Mouse (Mus musculus) heart, postnatal 0 days (tissue): ENCODE measurements around the gene Sap25. TPM values are rescaled to one million over a fixed set of nuclear protein-coding genes. Genes with fewer than 3 reads are reported as not detected.

Experiments used
- ATAC-seq: fragments of 200-750 bp; cut with Nextera tagmentation; 2 replicates; pipeline ENCODE4 v1.8.0; 2017; ENCODE audit warnings: low read depth, moderate number of reproducible peaks, moderate library complexity; ENCODE audit not compliant: insufficient read depth
- DNase-seq: peaks from one replicate; pipeline ENCODE4 v3.0.0-alpha.2; 2016; ENCODE audit warnings: low spot score
- H3K27ac ChIP-seq: fragments of 300-500 bp; sonication (generic); 2 replicates; pipeline ENCODE4 v1.5.1; 2014; ENCODE audit warnings: low read depth, mild to moderate bottlenecking
- H3K27me3 ChIP-seq: fragments of 300-500 bp; sonication (generic); 2 replicates; pipeline ENCODE4 v1.6.1; 2014; ENCODE audit warnings: low read length, mixed read lengths; ENCODE audit not compliant: control insufficient read depth, insufficient read depth
- H3K36me3 ChIP-seq: fragments of 300-500 bp; sonication (generic); replicated peaks from 2 replicates; pipeline ENCODE4 v1.6.1; 2014; ENCODE audit warnings: low read length, mixed read lengths; ENCODE audit not compliant: control insufficient read depth, insufficient read depth
- H3K4me1 ChIP-seq: fragments of 300-500 bp; sonication (generic); 2 replicates; pipeline ENCODE4 v1.6.1; 2014; ENCODE audit warnings: antibody characterized with exemption; ENCODE audit not compliant: control insufficient read depth, insufficient read depth
- H3K4me2 ChIP-seq: fragments of 300-500 bp; sonication (generic); 2 replicates; pipeline ENCODE4 v1.6.1; 2014; ENCODE audit warnings: low read depth, mild to moderate bottlenecking, low read length, moderate library complexity
- H3K4me3 ChIP-seq: fragments of 300-500 bp; sonication (generic); 2 replicates; pipeline ENCODE4 v1.5.1; 2014; ENCODE audit warnings: low read depth, low read length
- H3K9ac ChIP-seq: fragments of 300-500 bp; sonication (generic); replicated peaks from 2 replicates; pipeline ENCODE4 v1.6.1; 2014; ENCODE audit warnings: low read depth, low read length, mixed read lengths
- H3K9me3 ChIP-seq: fragments of 300-500 bp; sonication (generic); replicated peaks from 2 replicates; pipeline ENCODE4 v1.6.1; 2016; ENCODE audit warnings: low read length; ENCODE audit not compliant: control insufficient read depth
- CTCF ChIP-seq: IDR thresholded peaks from 2 replicates; pipeline ENCODE4 v1.5.1; 2016; ENCODE audit warnings: antibody characterized with exemption, control low read depth, low read depth
- EP300 ChIP-seq: IDR thresholded peaks from 2 replicates; pipeline ENCODE4 v1.6.1; 2016; ENCODE audit warnings: antibody characterized with exemption, low read depth
- WGBS: fragments of 180-500 bp; shearing (Covaris S2); extraction: QIAGEN DNeasy Blood & Tissue Kit; methylation state at CpG from one replicate; pipeline ENCODE4 v1.1.7; 2014; 5-methylcytosine and 5-hydroxymethylcytosine counted together
- polyA plus RNA-seq: library from polyadenylated mRNA; unstranded; fragments of >200 nt; fragmentation: Nextera tagmentation; extraction: Ambion mirVana; gene quantifications from 2 replicates; pipeline ENCODE4 v1.2.1, GENCODE M21; 2015
- total RNA-seq: library from RNA; depleted of rRNA; stranded (reverse); fragments of >200 nt; gene quantifications from 2 replicates; pipeline ENCODE4 v1.2.3, GENCODE M21; 2014; ENCODE audit warnings: low replicate concordance

Gene Sap25
- total and polyA plus RNA-seq, 2 experiments from 2014 or later: 1.5 to 10.4 TPM

DNA sequence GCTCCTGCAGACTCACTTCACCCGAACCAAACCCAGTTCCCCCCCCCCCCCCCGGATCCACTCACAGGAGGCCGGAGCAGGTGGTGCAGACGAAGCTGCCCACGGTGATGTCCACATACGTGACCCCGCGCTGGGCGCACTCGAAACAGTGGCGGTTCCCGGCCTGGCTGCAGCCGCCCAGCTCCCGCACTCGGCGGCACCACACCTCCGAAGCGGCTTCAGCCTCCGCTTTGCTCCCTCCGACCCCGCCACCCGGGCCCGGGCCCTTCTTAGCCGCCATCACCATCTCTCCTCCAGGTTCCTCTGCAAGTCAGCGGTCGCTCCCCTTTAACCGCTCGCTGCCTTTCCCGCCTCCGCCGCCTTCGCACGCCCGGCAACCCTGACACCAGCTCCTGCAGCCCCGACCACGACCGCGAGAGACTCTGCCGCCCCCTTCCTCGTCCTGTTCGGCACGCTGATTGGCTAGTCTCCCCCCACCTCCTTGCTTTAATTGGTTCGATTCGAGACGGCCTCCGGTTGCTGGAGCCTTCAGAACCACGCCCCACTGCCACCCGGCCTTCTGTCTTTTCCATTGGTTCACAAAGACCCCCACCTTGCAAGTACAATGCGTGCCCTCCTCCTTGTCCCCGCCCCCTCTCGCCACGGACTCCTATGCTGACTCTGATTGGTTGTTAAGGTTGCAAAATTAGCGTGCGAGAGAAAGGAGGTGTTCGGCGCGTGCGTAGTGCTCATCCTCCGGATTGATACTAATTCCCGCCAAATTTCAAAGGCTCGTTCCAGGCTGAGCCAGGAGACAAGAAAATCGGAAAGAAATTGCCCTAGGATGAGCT is 43.4 kb downstream of the Sap25 start, which contains the start of gene Agfg2:
Gene Agfg2, minus strand, starts transcription at position 433 of the 830 bp plus-strand sequence.
- Histone ChIP-seq H3K4me1 (peaks cover 11% of the 10 kb centered on the region), H3K27ac (peak within 1 kb of the TSS; percentile 50), H3K4me2 (peak within 1 kb of the TSS; percentile 85), H3K9ac (peak within 1 kb of the TSS; percentile 50), H3K36me3 (no peaks in the 10 kb centered on the region; the same call in 1 of the 2 replicates), H3K9me3 (no peaks in the 10 kb centered on the region), H3K4me3 (peak within 1 kb of the TSS; percentile 65), H3K27me3 (no peaks in the 10 kb centered on the region)
- peak; percentile 100 for DNase-seq
- under 1% methylated on average over 55 of the region's 62 CpGs for WGBS
- TF ChIP-seq EP300 (0 out of 2 replicates have a peak, but pooled peaks have one; percentile 15), CTCF (peak; percentile 27)
- ATAC-seq: peak; percentile 99

- no peak overlapping the region for H3K9ac ChIP-seq
- peaks cover 16% of the 10 kb centered on the region for H3K4me1 ChIP-seq
- no peaks in the 10 kb centered on the region; the same call in 1 of the 2 replicates for H3K36me3 ChIP-seq
- no peak overlapping the region for H3K27ac ChIP-seq
- no peak overlapping the region for H3K4me3 ChIP-seq
- H3K27me3 ChIP-seq: no peaks in the 10 kb centered on the region
- 91% methylated on average over 3 of the region's 3 CpGs for WGBS
- H3K4me2 ChIP-seq: no peak overlapping the region
- no peak for ATAC-seq
- no peaks in the 10 kb centered on the region for H3K9me3 ChIP-seq
- no peak for DNase-seq
- no peak for TF ChIP-seq CTCF
- no peak for TF ChIP-seq EP300
These were observed 44.5 kb downstream of the Sap25 start for GRCm38 (mm10) chr5:137685653-137686052.

- 63% methylated on average over 6 of the region's 6 CpGs for WGBS
- DNase-seq (no peak), ATAC-seq (no peak)
- H3K27me3 ChIP-seq: no peaks in the 10 kb centered on the region
- H3K36me3 ChIP-seq: no peaks in the 10 kb centered on the region; the same call in 1 of the 2 replicates
- H3K4me2 ChIP-seq: no peak overlapping the region
- TF ChIP-seq EP300 (no peak), CTCF (no peak)
- H3K4me1 ChIP-seq: peaks cover 19% of the 10 kb centered on the region
- no peak overlapping the region for H3K4me3 ChIP-seq
- H3K9me3 ChIP-seq: no peaks in the 10 kb centered on the region
- H3K9ac ChIP-seq: no peak overlapping the region
- no peak overlapping the region; the same call in 1 of the 2 replicates for H3K27ac ChIP-seq
These were observed 45.1 kb downstream of the Sap25 start for GRCm38 (mm10) chr5:137686127-137686790.

DNA sequence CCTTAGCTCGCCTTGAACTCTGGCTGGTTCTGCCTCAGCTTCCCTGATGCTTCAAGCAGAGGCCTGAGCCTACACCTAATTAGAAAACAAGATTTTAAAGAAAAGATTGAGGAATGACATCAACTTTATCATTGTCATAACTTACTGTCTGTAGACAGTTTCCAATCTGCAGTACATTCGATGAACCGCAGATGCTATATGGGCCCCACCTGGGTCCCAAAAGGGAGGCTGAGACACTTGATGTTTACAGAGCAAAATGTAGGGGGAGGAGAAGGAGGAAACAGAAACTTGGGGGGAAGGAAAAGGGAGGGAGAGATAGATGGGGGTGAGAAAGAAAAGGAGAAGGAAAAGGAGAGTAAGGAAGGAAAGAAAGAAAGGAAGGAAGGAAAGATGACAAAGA is 48.8 kb downstream of the Sap25 start:
- TF ChIP-seq EP300 (no peak), CTCF (no peak)
- H3K27me3 ChIP-seq: no peaks in the 10 kb centered on the region
- whole genome bisulfite sequencing: 71% methylated on average over 3 of the region's 3 CpGs
- no peaks in the 10 kb centered on the region for H3K9me3 ChIP-seq
- H3K36me3 ChIP-seq: no peaks in the 10 kb centered on the region
- peak overlapping the region; percentile 73; the same call in 1 of the 2 replicates for H3K27ac ChIP-seq
- no peak overlapping the region for H3K4me3 ChIP-seq
- H3K9ac ChIP-seq: no peak overlapping the region
- DNase-seq (no peak), ATAC-seq (no peak)
- H3K4me2 ChIP-seq: no peak overlapping the region
- H3K4me1 ChIP-seq: 0 out of 2 replicates have a peak, but pooled peaks cover 8% of the 10 kb centered on the region

- Histone ChIP-seq H3K4me3 (no peak overlapping the region), H3K27me3 (no peaks in the 10 kb centered on the region), H3K27ac (peak overlapping the region; percentile 73), H3K9me3 (no peaks in the 10 kb centered on the region), H3K4me1 (0 out of 2 replicates have a peak, but pooled peaks cover 8% of the 10 kb centered on the region), H3K4me2 (no peak overlapping the region; the same call in 1 of the 2 replicates), H3K9ac (no peak overlapping the region), H3K36me3 (no peaks in the 10 kb centered on the region)
- no peak for DNase-seq
- no peak for TF ChIP-seq EP300
- TF ChIP-seq CTCF: no peak
- ATAC-seq: peak; percentile 36; the same call in 1 of the 2 replicates
- WGBS: 16% methylated on average over 9 of the region's 9 CpGs
These were observed 49.4 kb downstream of the Sap25 start for GRCm38 (mm10) chr5:137690531-137690930.
